Mouse (Mus musculus) gastrocnemius, postnatal 4 days (tissue): ENCODE measurements around the gene Sele. TPM values are rescaled to one million over a fixed set of nuclear protein-coding genes. Genes with fewer than 3 reads are reported as not detected.

Experiments
- DNase-seq, 2 experiments: peaks; one replicate each; pipeline ENCODE4 v3.0.0; 2021 to 2022; ENCODE audit warnings: low spot score in 2 of 2, mixed read lengths in 2 of 2
- total RNA-seq, 2 experiments: library from RNA; stranded (reverse); gene quantifications; 2 replicates each; pipeline ENCODE4 v1.2.3; 2021

Sele gene
- total RNA-seq, 2 experiments from 2014 or later: 0.08 to 0.17 TPM

- DNase-seq: no peak
These were observed 23.1 kb downstream of the Sele start for GRCm38 (mm10) chr1:164071111-164071510.

- no peak for DNase-seq
These were observed 24.0 kb downstream of the Sele start for GRCm38 (mm10) chr1:164072001-164072400.

GRCm38 (mm10) chr1:164073091-164073490, 25.1 kb downstream of the Sele start:
- no peak for DNase-seq

- DNase-seq: no peak
These were observed 25.8 kb downstream of the Sele start for GRCm38 (mm10) chr1:164073803-164074202.

- DNase-seq: no peak
These were observed 26.6 kb downstream of the Sele start for GRCm38 (mm10) chr1:164074606-164075140.

- DNase-seq: no peak
These were observed 27.4 kb downstream of the Sele start for GRCm38 (mm10) chr1:164075416-164075815.

- DNase-seq: no peak
These were observed 28.4 kb downstream of the Sele start for GRCm38 (mm10) chr1:164076441-164076840.

GRCm38 (mm10) chr1:164077031-164077430, 29.0 kb downstream of the Sele start:
- no peak for DNase-seq

GRCm38 (mm10) chr1:164078323-164078741, 30.3 kb downstream of the Sele start:
- no peak for DNase-seq

- no peak for DNase-seq
These were observed 31.1 kb downstream of the Sele start for GRCm38 (mm10) chr1:164079091-164079490.

- DNase-seq: no peak
These were observed 35.0 kb downstream of the Sele start for GRCm38 (mm10) chr1:164083046-164083445.

GRCm38 (mm10) chr1:164086797-164087196, 38.8 kb downstream of the Sele start:
- DNase-seq: no peak

- DNase-seq: no peak
These were observed 39.8 kb downstream of the Sele start for GRCm38 (mm10) chr1:164087872-164088271.

- DNase-seq: no peak
These were observed 48.7 kb downstream of the Sele start for GRCm38 (mm10) chr1:164096780-164097179.

GRCm38 (mm10) chr1:164097911-164098310, 49.9 kb downstream of the Sele start:
- no peak for DNase-seq

GRCm38 (mm10) chr1:164098372-164098771, 50.3 kb downstream of the Sele start:
- no peak for DNase-seq

Other genes with a start within 250 kb of the Sele start
- 10 to 100 TPM in 1 of 2 experiments, 1 to 10 TPM in 1; 7.7 to 11.3 TPM for gene Scyl3, start 119.1 kb upstream of the Sele start, total RNA-seq
- 1 to 10 TPM; 4.3 to 6.0 TPM for gene BC055324, start 53.4 kb upstream of the Sele start, total RNA-seq
- 1 to 10 TPM; 2.7 to 3.9 TPM for gene Mettl18, start 53.3 kb upstream of the Sele start, total RNA-seq
- under 1 TPM; 0.39 to 0.56 TPM for gene Sell, start 13.7 kb downstream of the Sele start, total RNA-seq
- gene Selp, start 67.0 kb downstream of the Sele start, total RNA-seq: 1 to 10 TPM in 1 of 2 experiments, under 1 TPM in 1; 0.81 to 1.5 TPM
- gene F5, start 103.6 kb downstream of the Sele start, total RNA-seq: under 1 TPM; 0.32 to 0.80 TPM
- gene Slc19a2, start 200.8 kb downstream of the Sele start, total RNA-seq: 1 to 10 TPM; 2.7 to 2.9 TPM
- 1 to 10 TPM; 5.6 to 5.8 TPM for gene Ccdc181, start 227.4 kb downstream of the Sele start, total RNA-seq